Comparison of ENCODE assay signal across 8 mouse cellular contexts in genomic region chr7:36071774-36072173, GRCm38 (mm10).
A peak's percentile ranks its signal among the peaks of the same experiment; 100 is the strongest.
DNase-seq lines count a peak whose midpoint lies in the region; ATAC-seq and TF ChIP-seq lines count a peak whose summit lies in the region.

No protein-coding gene starts in this region.

- 6% methylated on average over 13 of the region's 13 CpGs for WGBS in embryonic facial prominence, embryonic 14.5 days
- WGBS in hindbrain, embryonic 14.5 days: 7% methylated on average over 13 of the region's 13 CpGs
- 5% methylated on average over 13 of the region's 13 CpGs for WGBS in lung, postnatal 0 days
- WGBS in stomach, embryonic 15.5 days: 5% methylated on average over 13 of the region's 13 CpGs

- TF ChIP-seq CTCF in layer of hippocampus, adult 2 months (conservative IDR thresholded peaks at IDR 0.05): peak; percentile 91
- TF ChIP-seq CTCF in lung, postnatal 0 days (IDR thresholded peaks at IDR 0.05): peak; percentile 83

- H3K27me3 ChIP-seq in embryonic facial prominence, embryonic 14.5 days (replicated peaks; ENCODE audit: control insufficient read depth, insufficient read depth, low read length): no peaks in the 10 kb centered on the region
- H3K27me3 ChIP-seq in hindbrain, embryonic 14.5 days (ENCODE audit: control insufficient read depth, insufficient read depth, low read length): no peaks in the 10 kb centered on the region
- H3K27me3 ChIP-seq in lung, postnatal 0 days (replicated peaks; ENCODE audit: insufficient read depth, low read length): no peaks in the 10 kb centered on the region
- H3K27me3 ChIP-seq in stomach, embryonic 15.5 days (replicated peaks): no peaks in the 10 kb centered on the region

- no peak for TF ChIP-seq EP300 in lung, postnatal 0 days (IDR thresholded peaks at IDR 0.05)

- no peak overlapping the region for H3K9ac ChIP-seq in embryonic facial prominence, embryonic 14.5 days (ENCODE audit: low read depth, low read length)
- H3K9ac ChIP-seq in hindbrain, embryonic 14.5 days: no peak overlapping the region
- H3K9ac ChIP-seq in lung, postnatal 0 days (replicated peaks; ENCODE audit: low read depth): no peak overlapping the region
- H3K9ac ChIP-seq in stomach, embryonic 15.5 days: no peak overlapping the region

- peak overlapping the region; percentile 44 for H3K4me3 ChIP-seq in layer of hippocampus, adult 2 months
- peak overlapping the region; percentile 20 for H3K4me3 ChIP-seq in embryonic facial prominence, embryonic 14.5 days (ENCODE audit: low read depth, low read length)
- H3K4me3 ChIP-seq in hindbrain, embryonic 14.5 days (replicated peaks; ENCODE audit: low read length): no peak overlapping the region
- H3K4me3 ChIP-seq in lung, postnatal 0 days (ENCODE audit: low read depth, low read length): peak overlapping the region; percentile 41
- H3K4me3 ChIP-seq in stomach, embryonic 15.5 days (replicated peaks): peak overlapping the region; percentile 26

- no peak for ATAC-seq in embryonic facial prominence, embryonic 14.5 days (ENCODE audit: low read depth)
- ATAC-seq in hindbrain, embryonic 14.5 days (ENCODE audit: low FRiP score): no peak
- no peak for ATAC-seq in lung, postnatal 0 days
- ATAC-seq in stomach, embryonic 15.5 days (ENCODE audit: insufficient read depth, low FRiP score, low read depth): no peak

- peaks cover 11% of the 10 kb centered on the region; the same call in 1 of the 2 replicates for H3K4me1 ChIP-seq in embryonic facial prominence, embryonic 14.5 days (ENCODE audit: control insufficient read depth, insufficient read depth, low read length)
- peaks cover 16% of the 10 kb centered on the region for H3K4me1 ChIP-seq in hindbrain, embryonic 14.5 days (replicated peaks; ENCODE audit: control insufficient read depth, insufficient read depth, low read length)
- H3K4me1 ChIP-seq in lung, postnatal 0 days (ENCODE audit: insufficient read depth, low read depth, low read length): no peaks in the 10 kb centered on the region; the same call in 1 of the 2 replicates
- peaks cover 9% of the 10 kb centered on the region for H3K4me1 ChIP-seq in stomach, embryonic 15.5 days

- H3K4me2 ChIP-seq in embryonic facial prominence, embryonic 14.5 days (ENCODE audit: low read depth, low read length): peak overlapping the region; percentile 50
- H3K4me2 ChIP-seq in hindbrain, embryonic 14.5 days (replicated peaks): peak overlapping the region; percentile 37
- H3K4me2 ChIP-seq in lung, postnatal 0 days (replicated peaks; ENCODE audit: low read depth, low read length): peak overlapping the region; percentile 52
- H3K4me2 ChIP-seq in stomach, embryonic 15.5 days: peak overlapping the region; percentile 51

- no peak overlapping the region for H3K27ac ChIP-seq in layer of hippocampus, adult 2 months
- H3K27ac ChIP-seq in embryonic facial prominence, embryonic 14.5 days (replicated peaks; ENCODE audit: low read depth, low read length): no peak overlapping the region
- H3K27ac ChIP-seq in hindbrain, embryonic 14.5 days: no peak overlapping the region
- no peak overlapping the region for H3K27ac ChIP-seq in lung, postnatal 0 days (ENCODE audit: low read length)
- no peak overlapping the region for H3K27ac ChIP-seq in stomach, embryonic 15.5 days

- H3K36me3 ChIP-seq in embryonic facial prominence, embryonic 14.5 days (ENCODE audit: control insufficient read depth, insufficient read depth, low read length): no peaks in the 10 kb centered on the region
- H3K36me3 ChIP-seq in hindbrain, embryonic 14.5 days (replicated peaks; ENCODE audit: control insufficient read depth, insufficient read depth): no peaks in the 10 kb centered on the region
- no peaks in the 10 kb centered on the region for H3K36me3 ChIP-seq in lung, postnatal 0 days (ENCODE audit: insufficient read depth, low read length)
- no peaks in the 10 kb centered on the region for H3K36me3 ChIP-seq in stomach, embryonic 15.5 days

- peak in 1 of 2 experiments; percentile 49 for DNase-seq in layer of hippocampus, adult 2 months (ENCODE audit: low spot score in 2 of 2)
- no peak for DNase-seq in layer of hippocampus, adult 9-11 months
- peak; percentile 32 for DNase-seq in adrenal gland, postnatal 25 days
- no peak for DNase-seq in embryonic facial prominence, embryonic 14.5 days (ENCODE audit: low spot score)
- DNase-seq in hindbrain, embryonic 14.5 days (ENCODE audit: low spot score): peak; percentile 84
- peak; percentile 71 for DNase-seq in lung, postnatal 0 days (ENCODE audit: low spot score)
- DNase-seq in thymus, adult 18-20 months: no peak

- no peaks in the 10 kb centered on the region for H3K9me3 ChIP-seq in embryonic facial prominence, embryonic 14.5 days (ENCODE audit: control insufficient read depth, low read length)
- H3K9me3 ChIP-seq in hindbrain, embryonic 14.5 days (ENCODE audit: control insufficient read depth, low read length): no peaks in the 10 kb centered on the region
- H3K9me3 ChIP-seq in lung, postnatal 0 days (ENCODE audit: low read length): no peaks in the 10 kb centered on the region
- no peaks in the 10 kb centered on the region for H3K9me3 ChIP-seq in stomach, embryonic 15.5 days

Comparison
In these comparisons a context has a peak if more than half of its experiments do, and no peak if none do; other contexts are left out.
1. DNase-seq: peak in adrenal gland, postnatal 25 days (single experiment), hindbrain, embryonic 14.5 days (single experiment) and lung, postnatal 0 days (single experiment); none in layer of hippocampus, adult 9-11 months (single experiment), embryonic facial prominence, embryonic 14.5 days (single experiment) and thymus, adult 18-20 months (0 of 2).
2. Peak in every context shown above with its lines, with median percentiles within 50 percentile points of each other: H3K4me2 ChIP-seq.